Mouse (Mus musculus) brown adipose tissue, adult 24 weeks (tissue): Measurements from ENCODE around the gene Cldn24. TPM values are rescaled to one million over a fixed set of nuclear protein-coding genes. Genes with fewer than 3 reads are reported as not detected.

Experiments used
- H3K27ac ChIP-seq: fragments of 200-500 bp; replicated peaks from 2 replicates; pipeline ENCODE4 v1.5.1; 2012; ENCODE audit warnings: low read depth, mild to moderate bottlenecking, low read length
- H3K4me1 ChIP-seq: fragments of 200-500 bp; 2 replicates; pipeline ENCODE4 v1.6.1; 2012; ENCODE audit warnings: low read length, mixed read lengths; ENCODE audit not compliant: control insufficient read depth, insufficient read depth, insufficient read length
- H3K4me3 ChIP-seq: fragments of 200-500 bp; 2 replicates; pipeline ENCODE4 v1.5.1; 2012; ENCODE audit warnings: low read depth, mild to moderate bottlenecking, low read length, moderate library complexity; ENCODE audit not compliant: insufficient read depth
- polyA plus RNA-seq: library from polyadenylated mRNA; stranded (reverse); fragments of >200 nt; gene quantifications from 2 replicates; pipeline ENCODE4 v1.2.4, GENCODE M21; 2012; ENCODE audit not compliant: missing spikeins, insufficient read depth, insufficient read length

Gene Cldn24
- not detected in 2 replicates for polyA plus RNA-seq

DNA sequence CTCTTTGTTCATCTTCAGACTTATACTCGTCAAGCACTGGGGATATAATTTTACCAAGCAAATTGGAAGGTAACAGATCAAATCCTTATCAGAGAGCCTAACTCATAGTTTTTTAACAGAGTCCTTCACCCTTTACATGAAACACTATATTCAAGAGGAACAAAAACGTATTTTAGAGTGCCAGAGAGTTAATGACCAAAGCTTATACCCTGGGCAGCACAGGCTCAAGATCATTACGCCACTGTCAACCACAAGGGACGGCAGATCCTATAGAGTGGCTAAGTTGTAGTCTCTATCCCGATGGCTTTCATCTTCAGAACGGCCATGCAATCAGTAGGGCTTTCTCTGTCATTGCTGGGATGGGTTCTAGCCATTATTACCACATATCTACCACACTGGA, at the start of gene Cldn24:
Cldn24 (plus strand) TSS at position 301 of the 400 bp plus-strand sequence.
- no peaks in the 10 kb centered on the region for H3K4me1 ChIP-seq
- H3K27ac ChIP-seq, result no peak within 1 kb of the TSS
- H3K4me3 ChIP-seq, result no peak within 1 kb of the TSS

DNA sequence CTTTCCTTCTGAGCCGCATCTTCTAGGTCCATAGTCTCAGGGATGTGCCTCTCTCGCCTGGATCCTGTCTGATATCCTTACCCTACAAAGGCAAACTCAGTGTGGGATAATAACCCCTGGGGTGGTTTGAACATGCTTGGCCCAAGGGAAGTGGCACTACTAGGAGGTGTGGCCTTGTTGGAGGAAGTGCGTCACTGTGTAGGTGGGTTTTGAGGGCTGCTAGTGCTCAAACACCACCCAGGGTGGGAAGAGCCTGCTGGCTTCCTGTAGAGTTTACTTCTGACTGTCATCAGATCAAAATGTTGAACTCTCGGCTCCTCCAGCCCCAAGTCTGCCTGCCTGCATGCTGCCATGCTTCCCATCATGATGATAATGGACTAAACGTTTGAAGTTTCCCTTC, 49.0 kb upstream of the Cldn24 start:
- no peak overlapping the region for H3K27ac ChIP-seq
- no peak overlapping the region for H3K4me3 ChIP-seq
- H3K4me1 ChIP-seq, result no peaks in the 10 kb centered on the region

DNA sequence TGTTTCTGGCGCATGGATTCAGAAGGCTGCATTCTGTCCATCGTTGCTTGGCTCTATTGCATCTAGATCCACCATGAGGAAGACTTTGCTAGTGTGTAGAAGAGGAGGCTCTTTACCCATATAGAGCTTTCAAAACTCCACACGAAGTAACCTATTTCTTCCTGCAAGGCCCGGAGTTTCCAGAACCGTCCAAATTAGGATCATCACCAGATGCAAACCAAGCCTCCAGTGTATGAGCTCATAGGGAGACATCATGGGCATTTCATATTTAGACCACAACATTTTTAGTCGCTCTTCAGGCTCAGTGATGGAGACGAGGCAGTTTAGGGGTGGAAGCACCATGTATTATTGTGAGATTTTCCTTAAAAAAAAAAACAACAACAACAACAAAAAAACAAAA, 44.5 kb upstream of the Cldn24 start:
- no peaks in the 10 kb centered on the region for H3K4me1 ChIP-seq
- no peak overlapping the region for H3K27ac ChIP-seq
- no peak overlapping the region for H3K4me3 ChIP-seq

- Histone ChIP-seq H3K4me3 (no peak overlapping the region), H3K4me1 (no peaks in the 10 kb centered on the region; the same call in 1 of the 2 replicates), H3K27ac (no peak overlapping the region)
These were observed 42.4 kb upstream of the Cldn24 start for GRCm38 (mm10) chr8:47779589-47779988.

- no peak overlapping the region for H3K4me3 ChIP-seq
- no peak overlapping the region for H3K27ac ChIP-seq
- no peaks in the 10 kb centered on the region; the same call in 1 of the 2 replicates for H3K4me1 ChIP-seq
These were observed 40.1 kb upstream of the Cldn24 start for GRCm38 (mm10) chr8:47781881-47782280.

DNA sequence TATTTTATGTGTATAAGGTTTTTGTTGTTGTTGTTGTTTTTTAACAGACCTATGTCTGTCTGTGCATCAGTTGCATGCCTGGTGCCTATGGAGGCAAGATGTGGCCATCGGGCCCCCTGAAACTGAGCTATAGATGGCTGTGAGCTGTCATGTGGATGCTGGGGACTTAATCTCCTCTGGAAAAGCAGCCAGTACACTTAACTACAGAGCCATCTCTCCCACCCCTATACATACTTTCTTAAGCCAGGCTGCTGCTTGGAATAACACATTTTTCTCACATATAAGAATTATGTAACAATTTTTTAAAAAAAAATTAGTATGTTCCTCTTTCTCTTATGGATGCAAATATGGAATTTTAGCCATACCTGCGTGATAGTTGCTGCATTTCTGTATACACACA, 38.4 kb upstream of the Cldn24 start:
- no peaks in the 10 kb centered on the region; the same call in 1 of the 2 replicates for H3K4me1 ChIP-seq
- no peak overlapping the region; the same call in 1 of the 2 replicates for H3K27ac ChIP-seq
- H3K4me3 ChIP-seq, result no peak overlapping the region

DNA sequence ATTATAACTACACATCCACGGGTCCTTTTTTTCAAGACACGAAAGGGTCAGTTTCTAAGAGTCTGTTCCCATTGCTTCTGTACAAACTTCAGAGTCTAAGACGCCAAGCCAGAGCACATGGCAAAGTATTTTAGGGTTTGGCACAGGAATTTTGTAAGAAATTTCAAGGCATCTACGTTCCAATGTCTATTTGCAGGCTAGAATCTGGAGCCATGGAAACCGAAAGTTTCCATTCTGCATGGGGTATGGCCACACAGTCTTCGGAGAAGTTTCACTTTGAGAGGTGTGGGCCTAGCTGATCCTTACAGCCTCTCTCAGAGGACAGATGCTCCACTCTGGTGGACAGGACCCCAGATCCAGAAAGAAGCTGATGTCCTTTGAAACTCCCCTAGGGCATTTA, 38.0 kb upstream of the Cldn24 start:
- H3K27ac ChIP-seq, result peak overlapping the region; percentile 27; the same call in 1 of the 2 replicates
- H3K4me1 ChIP-seq, result no peaks in the 10 kb centered on the region; the same call in 1 of the 2 replicates
- no peak overlapping the region for H3K4me3 ChIP-seq

- Histone ChIP-seq H3K27ac (peak overlapping the region; percentile 27), H3K4me1 (no peaks in the 10 kb centered on the region; the same call in 1 of the 2 replicates), H3K4me3 (no peak overlapping the region)
These were observed 37.5 kb upstream of the Cldn24 start for GRCm38 (mm10) chr8:47784436-47784835.

DNA sequence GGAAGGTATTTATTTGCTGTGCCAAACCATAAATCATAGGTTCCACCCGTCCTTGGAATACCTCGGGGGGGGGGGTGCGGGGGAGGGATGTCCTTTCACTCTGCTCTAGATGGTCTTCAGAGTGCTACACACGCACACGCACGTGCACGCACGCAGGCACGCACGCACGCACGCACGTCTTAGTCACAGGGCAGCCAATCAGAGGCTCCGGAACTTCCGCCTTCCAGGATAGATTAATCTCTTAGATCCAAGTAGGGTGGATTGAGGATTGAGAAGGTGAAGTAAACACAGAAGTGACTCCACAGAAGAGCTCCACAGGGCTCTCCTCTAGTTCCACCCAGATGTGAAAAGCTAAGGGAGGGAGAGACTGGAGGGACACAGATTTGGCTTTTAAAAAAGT, 35.6 kb upstream of the Cldn24 start:
- H3K27ac ChIP-seq, result no peak overlapping the region
- H3K4me3 ChIP-seq, result no peak overlapping the region
- H3K4me1 ChIP-seq, result no peaks in the 10 kb centered on the region; the same call in 1 of the 2 replicates

GRCm38 (mm10) chr8:47787705-47788104, 34.2 kb upstream of the Cldn24 start:
- Histone ChIP-seq H3K27ac (no peak overlapping the region), H3K4me3 (no peak overlapping the region), H3K4me1 (no peaks in the 10 kb centered on the region; the same call in 1 of the 2 replicates)

GRCm38 (mm10) chr8:47791986-47792385, 30.0 kb upstream of the Cldn24 start:
- Histone ChIP-seq H3K4me3 (no peak overlapping the region), H3K4me1 (no peaks in the 10 kb centered on the region), H3K27ac (no peak overlapping the region)

- Histone ChIP-seq H3K4me1 (no peaks in the 10 kb centered on the region), H3K4me3 (no peak overlapping the region), H3K27ac (no peak overlapping the region)
These were observed 22.5 kb upstream of the Cldn24 start for GRCm38 (mm10) chr8:47799438-47799837.

DNA sequence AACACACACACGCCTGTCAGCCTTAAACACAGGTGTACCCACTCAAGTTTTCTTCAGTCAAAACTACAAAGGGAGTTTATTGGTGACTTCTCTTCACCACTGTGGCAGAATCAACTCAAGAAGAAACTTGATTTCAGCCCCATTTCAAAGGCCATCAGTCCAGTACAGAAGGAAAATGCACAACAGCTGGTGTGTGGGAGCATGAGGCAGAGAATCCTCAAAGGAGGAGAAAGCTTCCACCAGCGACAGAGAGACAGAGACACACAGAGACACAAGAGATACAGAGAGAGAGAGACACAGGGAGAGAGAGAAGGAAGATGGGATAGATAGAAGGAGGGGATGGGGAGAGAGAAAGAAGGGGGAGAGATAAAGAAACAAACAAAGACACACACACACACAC, 19.6 kb upstream of the Cldn24 start:
- H3K27ac ChIP-seq, result no peak overlapping the region
- H3K4me1 ChIP-seq, result no peaks in the 10 kb centered on the region
- no peak overlapping the region for H3K4me3 ChIP-seq

DNA sequence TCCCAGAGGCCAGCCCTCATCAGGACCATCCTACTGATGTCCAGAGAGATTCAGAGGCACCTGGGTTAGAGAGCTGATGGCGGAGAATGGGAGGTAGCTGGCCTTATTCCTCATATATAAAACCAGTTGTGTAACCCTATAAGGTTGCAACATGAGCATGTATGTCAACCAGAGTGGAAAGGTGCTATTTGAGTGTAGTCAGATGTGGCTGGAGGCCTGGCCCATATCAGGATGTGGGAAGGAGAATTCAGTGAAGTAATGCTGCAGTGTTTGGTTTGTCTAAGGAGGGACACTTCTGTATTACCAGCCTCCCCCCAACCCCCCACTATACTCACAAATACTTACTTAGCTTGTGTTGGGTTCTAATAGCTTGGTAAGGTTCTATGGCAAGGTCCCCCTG, 17.7 kb upstream of the Cldn24 start:
- no peak overlapping the region for H3K4me3 ChIP-seq
- no peak overlapping the region for H3K27ac ChIP-seq
- no peaks in the 10 kb centered on the region for H3K4me1 ChIP-seq

DNA sequence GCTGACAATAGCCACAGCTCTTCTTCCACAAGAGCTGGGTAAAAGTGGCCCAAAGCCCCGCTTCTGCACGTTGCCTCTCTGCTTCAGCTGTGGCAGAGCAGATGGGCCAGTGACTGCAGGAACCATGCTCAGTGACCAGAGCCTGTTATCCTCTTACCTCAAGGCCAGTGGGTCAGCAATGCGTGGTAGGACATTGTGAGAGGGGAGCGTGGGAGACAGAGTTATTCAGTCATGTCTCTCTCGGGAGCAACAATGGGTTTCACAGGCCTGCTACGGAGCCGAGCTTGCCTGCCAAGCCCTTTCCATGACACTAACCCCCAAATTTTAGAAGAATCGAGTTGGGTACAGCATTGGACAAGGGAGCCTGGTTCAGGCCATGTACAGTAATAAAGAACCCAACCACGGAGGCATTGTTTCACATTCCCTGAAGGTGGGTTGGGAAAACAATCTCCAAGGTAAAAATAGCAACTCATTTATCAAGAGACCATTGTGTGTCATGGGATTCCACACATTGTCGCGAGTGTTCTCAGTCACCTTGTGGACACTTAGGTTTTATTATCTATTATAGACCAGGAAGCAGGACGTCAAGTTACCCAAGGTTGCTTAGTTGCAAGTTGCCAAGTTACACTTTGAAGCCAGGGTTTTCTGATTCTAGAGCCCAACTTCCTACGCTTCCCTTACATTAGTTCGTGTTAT, 11.8 kb upstream of the Cldn24 start:
- Histone ChIP-seq H3K27ac (no peak overlapping the region), H3K4me3 (no peak overlapping the region), H3K4me1 (no peaks in the 10 kb centered on the region)

- no peak overlapping the region for H3K4me3 ChIP-seq
- no peaks in the 10 kb centered on the region for H3K4me1 ChIP-seq
- H3K27ac ChIP-seq, result no peak overlapping the region
These were observed 11.3 kb upstream of the Cldn24 start for GRCm38 (mm10) chr8:47810666-47811015.
